Mouse (Mus musculus): ENCODE results near the gene Tefm.

GRCm38 (mm10) chr11:80152376-80152775 lies 10.4 kb upstream of the Tefm start:
- TF ChIP-seq POLR2A (IDR thresholded peaks at IDR 0.05; ENCODE audit: insufficient read length, low read depth) (no peak), TCF3 (IDR thresholded peaks at IDR 0.05; ENCODE audit: insufficient read length, low read depth) (no peak), CEBPB (IDR thresholded peaks at IDR 0.05; ENCODE audit: insufficient read depth, poor library complexity, severe bottlenecking) (no peak), REST (IDR thresholded peaks at IDR 0.05; ENCODE audit: insufficient read depth, insufficient read length) (no peak), E2F4 (IDR thresholded peaks at IDR 0.05; ENCODE audit: insufficient read depth) (no peak), USF1 (IDR thresholded peaks at IDR 0.05; ENCODE audit: low read depth) (no peak), MYOD1 (IDR thresholded peaks at IDR 0.05; ENCODE audit: control insufficient read depth in 1 of 3, insufficient read length in 2 of 3, low read depth in 2 of 3) (no peak), POLR2AphosphoS2 (IDR thresholded peaks at IDR 0.05; ENCODE audit: insufficient read length, low read depth) (no peak), MAX (IDR thresholded peaks at IDR 0.05; ENCODE audit: low read depth) (no peak)

All from myocyte (in vitro differentiated cells).